Comparison of ENCODE assay signal across 9 mouse cellular contexts in the genomic region with DNA sequence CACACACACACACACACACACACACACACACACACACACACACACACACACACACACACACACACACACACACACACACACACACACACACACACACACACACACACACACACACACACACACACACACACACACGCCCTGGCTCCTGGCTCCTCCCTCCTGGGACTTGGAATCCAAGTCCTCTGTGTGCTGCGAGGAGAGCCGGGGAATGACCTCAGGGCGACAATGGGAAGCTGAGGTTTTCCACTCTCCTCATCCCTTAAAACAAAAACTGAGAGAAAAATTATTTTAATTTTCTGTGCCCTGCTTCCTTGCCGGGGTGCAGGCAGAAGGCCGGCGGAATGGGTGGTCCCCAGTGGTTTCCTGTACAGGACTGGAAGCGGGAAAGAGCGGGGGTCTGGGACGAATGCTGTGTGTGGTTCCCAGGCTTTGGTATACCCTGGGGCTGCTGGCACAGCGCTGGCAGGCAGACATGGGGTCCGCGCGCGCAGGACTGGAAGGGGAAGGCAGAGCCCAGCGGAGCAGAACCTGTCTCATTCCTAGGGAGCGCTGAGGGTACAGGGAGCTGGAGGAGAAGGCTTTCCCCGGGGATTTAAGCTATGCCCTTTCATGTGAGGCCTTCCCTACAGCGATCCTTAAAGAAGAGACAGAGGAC. TPM values are rescaled to one million over a fixed set of nuclear protein-coding genes. Genes with fewer than 3 reads are reported as not detected.
A peak's percentile ranks its signal among the peaks of the same experiment; 100 is the strongest.
DNase-seq lines count a peak whose midpoint lies in the region; ATAC-seq and TF ChIP-seq lines count a peak whose summit lies in the region.
"Had no signal": no experiment of that assay in that cellular context is flagged by ENCODE, and none has a peak within 500 bp of the region (broad histone marks: within the 10 kb centered on the region; RNA-seq: fewer than 3 reads in every experiment).

No protein-coding gene starts in this region.

- peak overlapping the region; percentile 25 for H3K4me2 ChIP-seq in embryonic facial prominence, embryonic 15.5 days (replicated peaks)
- peak overlapping the region; percentile 33; the same call in 1 of the 2 replicates for H3K4me2 ChIP-seq in hindbrain, postnatal 0 days (ENCODE audit: low read depth, low read length)
- H3K4me2 ChIP-seq: liver, embryonic 13.5 days had no signal

- H3K27me3 ChIP-seq in embryonic facial prominence, embryonic 15.5 days: peaks cover 28% of the 10 kb centered on the region
- no peaks in the 10 kb centered on the region for H3K27me3 ChIP-seq in hindbrain, postnatal 0 days (ENCODE audit: insufficient read depth, low read length)

- H3K27ac ChIP-seq in embryonic facial prominence, embryonic 15.5 days (replicated peaks): no peak overlapping the region
- no peak overlapping the region for H3K27ac ChIP-seq in hindbrain, postnatal 0 days
- H3K27ac ChIP-seq: liver, embryonic 13.5 days had no signal

- H3K9me3 ChIP-seq in embryonic facial prominence, embryonic 15.5 days (replicated peaks): no peaks in the 10 kb centered on the region
- H3K9me3 ChIP-seq in hindbrain, postnatal 0 days (ENCODE audit: low read length): no peaks in the 10 kb centered on the region
- H3K9me3 ChIP-seq: liver, embryonic 13.5 days had no signal

- H3K36me3 ChIP-seq in embryonic facial prominence, embryonic 15.5 days: no peaks in the 10 kb centered on the region
- no peaks in the 10 kb centered on the region for H3K36me3 ChIP-seq in hindbrain, postnatal 0 days (ENCODE audit: insufficient read depth, low read length)
- H3K36me3 ChIP-seq: liver, embryonic 13.5 days had no signal

- no peak overlapping the region for H3K9ac ChIP-seq in embryonic facial prominence, embryonic 15.5 days
- H3K9ac ChIP-seq in hindbrain, postnatal 0 days (replicated peaks; ENCODE audit: low read length): no peak overlapping the region
- H3K9ac ChIP-seq: liver, embryonic 13.5 days had no signal

- WGBS in embryonic facial prominence, embryonic 15.5 days: 4% methylated on average over 19 of the region's 19 CpGs
- 5% methylated on average over 19 of the region's 19 CpGs for WGBS in hindbrain, postnatal 0 days

- 0 out of 2 replicates have a peak, but pooled peaks cover 5% of the 10 kb centered on the region for H3K4me1 ChIP-seq in embryonic facial prominence, embryonic 15.5 days
- no peaks in the 10 kb centered on the region for H3K4me1 ChIP-seq in hindbrain, postnatal 0 days (ENCODE audit: insufficient read depth, low read length)

- DNase-seq in ZHBTc4 (ENCODE audit: low read depth, low spot score): peak; percentile 60
- no peak for DNase-seq in hindbrain, postnatal 0 days (ENCODE audit: low spot score)
- peak; percentile 22 to 42 for DNase-seq in lung, postnatal 4 days
- DNase-seq in frontal cortex, adult 2 months (ENCODE audit: extremely low spot score in 1 of 2, low spot score in 1 of 2): no peak
- DNase-seq in T-cell, adult 2 months (ENCODE audit: low spot score): no peak
- DNase-seq in thymus, postnatal 25 days: no peak
- DNase-seq: liver, embryonic 13.5 days; right cerebral cortex, postnatal 14 days had no signal

- ATAC-seq in embryonic facial prominence, embryonic 15.5 days (ENCODE audit: insufficient number of reproducible peaks, low FRiP score, low TSS enrichment, low read depth): no peak
- ATAC-seq in hindbrain, postnatal 0 days: no peak

- H3K4me3 ChIP-seq in embryonic facial prominence, embryonic 15.5 days (replicated peaks): no peak overlapping the region
- no peak overlapping the region for H3K4me3 ChIP-seq in hindbrain, postnatal 0 days (ENCODE audit: low read length)
- H3K4me3 ChIP-seq: liver, embryonic 13.5 days had no signal

- no peak for TF ChIP-seq CTCF in hindbrain, postnatal 0 days (IDR thresholded peaks at IDR 0.05; ENCODE audit: low read depth)

RNA-seq across cellular contexts. Expression of a gene that starts 30.1 kb away (rescaled TPM):
- polyA plus RNA-seq in embryonic facial prominence, embryonic 15.5 days (2015; fragmentation: Nextera tagmentation; extraction: Ambion mirVana): not detected in 2 replicates
- 2.5 and 5.0 TPM in 2 replicates for total RNA-seq in hindbrain, postnatal 0 days (2014; rRNA removed)
- polyA plus RNA-seq in hindbrain, postnatal 0 days (2015; fragmentation: Nextera tagmentation; extraction: Ambion mirVana): 0.57 and 0.74 TPM in 2 replicates
- 0.02 and 0.04 TPM in 2 replicates for polyA plus RNA-seq in frontal cortex, adult 2 months (2012; rRNA removed)

RNA-seq across cellular contexts. Expression of a gene that starts 31.1 kb away (rescaled TPM):
- 133 and 135 TPM in 2 replicates for polyA plus RNA-seq in embryonic facial prominence, embryonic 15.5 days (2015; fragmentation: Nextera tagmentation; extraction: Ambion mirVana)
- 132 TPM in 2 replicates for total RNA-seq in hindbrain, postnatal 0 days (2014; rRNA removed)
- 36.2 and 36.4 TPM in 2 replicates for polyA plus RNA-seq in hindbrain, postnatal 0 days (2015; fragmentation: Nextera tagmentation; extraction: Ambion mirVana)
- polyA plus RNA-seq in frontal cortex, adult 2 months (2012; rRNA removed): 33.5 and 34.2 TPM in 2 replicates

RNA-seq across cellular contexts. Expression of a gene that starts 57.9 kb away (rescaled TPM):
- 659 and 673 TPM in 2 replicates for polyA plus RNA-seq in embryonic facial prominence, embryonic 15.5 days (2015; fragmentation: Nextera tagmentation; extraction: Ambion mirVana)
- 369 and 391 TPM in 2 replicates for total RNA-seq in hindbrain, postnatal 0 days (2014; rRNA removed)
- polyA plus RNA-seq in hindbrain, postnatal 0 days (2015; fragmentation: Nextera tagmentation; extraction: Ambion mirVana): 897 and 981 TPM in 2 replicates
- polyA plus RNA-seq in frontal cortex, adult 2 months (2012; rRNA removed): 1,306 and 1,773 TPM in 2 replicates

Comparison
In these comparisons a context has a peak if more than half of its experiments do, and no peak if none do; other contexts are left out.
1. DNase-seq: peak in ZHBTc4 (single experiment) and lung, postnatal 4 days (2 of 2); none in hindbrain, postnatal 0 days (single experiment), frontal cortex, adult 2 months (0 of 2), T-cell, adult 2 months (single experiment) and thymus, postnatal 25 days (single experiment).